Mouse (Mus musculus): ENCODE measurements around the gene Daxx. TPM values are rescaled to one million over a fixed set of nuclear protein-coding genes. Genes with fewer than 3 reads are reported as not detected.
"Not testable (repeated sequence)": the region's sequence is repeated elsewhere in the genome, so short reads cannot be mapped to it uniquely, and the experiment has no call there.

Daxx gene
- polyA plus RNA-seq, 1 experiment from 2014 or later: 64.6 TPM

GRCm38 (mm10) chr17:33940206-33940805, 31.1 kb downstream of the Daxx start, which contains the start of the genes Pfdn6 and Wdr46:
Gene Pfdn6 (minus strand): TSS chr17:33940343.
Gene Wdr46 (plus strand): TSS chr17:33940660.
- peak; percentile 90 for ATAC-seq (ENCODE audit: low FRiP score, low read depth)
- H3K9ac ChIP-seq (replicated peaks): peak within 1 kb of the TSS; percentile 79
- H3K4me1 ChIP-seq: peaks cover 24% of the 10 kb centered on the region
- peaks cover 59% of the 10 kb centered on the region for H3K36me3 ChIP-seq
- H3K4me3 ChIP-seq: peak within 1 kb of the TSS; percentile 91
- no peaks in the 10 kb centered on the region for H3K27me3 ChIP-seq
- 0 out of 2 replicates have a peak within 1 kb of the TSS, but pooled peaks have one; percentile 16 for H3K27ac ChIP-seq (replicated peaks)
- H3K9me3 ChIP-seq: no peaks in the 10 kb centered on the region
- WGBS: under 1% methylated on average over 36 of the region's 36 CpGs
- H3K4me2 ChIP-seq (replicated peaks): peak within 1 kb of the TSS; percentile 99

- H3K4me3 ChIP-seq: peak overlapping the region; percentile 91
- WGBS: 3% methylated on average over 26 of the region's 26 CpGs
- H3K4me1 ChIP-seq: peaks cover 24% of the 10 kb centered on the region
- H3K9me3 ChIP-seq: no peaks in the 10 kb centered on the region
- no peaks in the 10 kb centered on the region for H3K27me3 ChIP-seq
- no peak overlapping the region for H3K27ac ChIP-seq (replicated peaks)
- H3K9ac ChIP-seq (replicated peaks): peak overlapping the region; percentile 79
- peak overlapping the region; percentile 99 for H3K4me2 ChIP-seq (replicated peaks)
- H3K36me3 ChIP-seq: peaks cover 59% of the 10 kb centered on the region
- ATAC-seq (ENCODE audit: low FRiP score, low read depth): peak; percentile 5; the same call in 1 of the 2 replicates
Observed at GRCm38 (mm10) chr17:33940981-33941380, 31.8 kb downstream of the Daxx start.

GRCm38 (mm10) chr17:33941381-33941780, 32.2 kb downstream of the Daxx start:
- Histone ChIP-seq H3K27ac (replicated peaks) (no peak overlapping the region), H3K4me3 (peak overlapping the region; percentile 91), H3K4me2 (replicated peaks) (peak overlapping the region; percentile 99), H3K36me3 (peaks cover 60% of the 10 kb centered on the region), H3K9ac (replicated peaks) (peak overlapping the region; percentile 79), H3K27me3 (no peaks in the 10 kb centered on the region), H3K9me3 (no peaks in the 10 kb centered on the region), H3K4me1 (peaks cover 24% of the 10 kb centered on the region)
- 65% methylated on average over 19 of the region's 19 CpGs for WGBS
- no peak for ATAC-seq (ENCODE audit: low FRiP score, low read depth)

GRCm38 (mm10) chr17:33943454-33943853, 34.2 kb downstream of the Daxx start:
- 93% methylated on average over 15 of the region's 15 CpGs for WGBS
- Histone ChIP-seq H3K4me3 (no peak overlapping the region), H3K9ac (replicated peaks) (no peak overlapping the region), H3K9me3 (no peaks in the 10 kb centered on the region), H3K27ac (replicated peaks) (no peak overlapping the region), H3K36me3 (peaks cover 58% of the 10 kb centered on the region), H3K27me3 (no peaks in the 10 kb centered on the region), H3K4me2 (replicated peaks) (no peak overlapping the region), H3K4me1 (peaks cover 24% of the 10 kb centered on the region)
- ATAC-seq (ENCODE audit: low FRiP score, low read depth): no peak

GRCm38 (mm10) chr17:33947430-33948089, 38.3 kb downstream of the Daxx start:
- Histone ChIP-seq H3K36me3 (peaks cover 77% of the 10 kb centered on the region), H3K9me3 (no peaks in the 10 kb centered on the region), H3K27me3 (no peaks in the 10 kb centered on the region), H3K9ac (replicated peaks) (no peak overlapping the region), H3K27ac (replicated peaks) (no peak overlapping the region), H3K4me2 (replicated peaks) (no peak overlapping the region), H3K4me3 (no peak overlapping the region), H3K4me1 (peaks cover 31% of the 10 kb centered on the region)
- WGBS: 91% methylated on average over 10 of the region's 10 CpGs
- no peak for ATAC-seq (ENCODE audit: low FRiP score, low read depth)

- H3K27me3 ChIP-seq: no peaks in the 10 kb centered on the region
- H3K4me2 ChIP-seq (replicated peaks): no peak overlapping the region
- peaks cover 77% of the 10 kb centered on the region for H3K36me3 ChIP-seq
- H3K9me3 ChIP-seq: no peaks in the 10 kb centered on the region
- H3K27ac ChIP-seq (replicated peaks): no peak overlapping the region
- ATAC-seq (ENCODE audit: low FRiP score, low read depth): no peak
- H3K4me1 ChIP-seq: peaks cover 38% of the 10 kb centered on the region
- no peak overlapping the region for H3K4me3 ChIP-seq
- 87% methylated on average over 22 of the region's 22 CpGs for WGBS
- no peak overlapping the region for H3K9ac ChIP-seq (replicated peaks)
Observed at GRCm38 (mm10) chr17:33948090-33948904, 39.1 kb downstream of the Daxx start.

GRCm38 (mm10) chr17:33948905-33949537, 39.8 kb downstream of the Daxx start:
- H3K4me2 ChIP-seq (replicated peaks): no peak overlapping the region
- 93% methylated on average over 19 of the region's 19 CpGs for WGBS
- H3K9ac ChIP-seq (replicated peaks): no peak overlapping the region
- no peak for ATAC-seq (ENCODE audit: low FRiP score, low read depth)
- peaks cover 75% of the 10 kb centered on the region for H3K36me3 ChIP-seq
- no peaks in the 10 kb centered on the region for H3K27me3 ChIP-seq
- no peak overlapping the region for H3K27ac ChIP-seq (replicated peaks)
- no peak overlapping the region for H3K4me3 ChIP-seq
- H3K4me1 ChIP-seq: peaks cover 46% of the 10 kb centered on the region
- H3K9me3 ChIP-seq: no peaks in the 10 kb centered on the region

GRCm38 (mm10) chr17:33950131-33950625, 41.0 kb downstream of the Daxx start:
- 74% methylated on average over 10 of the region's 10 CpGs for WGBS
- Histone ChIP-seq H3K4me1 (peaks cover 54% of the 10 kb centered on the region), H3K27me3 (no peaks in the 10 kb centered on the region), H3K36me3 (peaks cover 66% of the 10 kb centered on the region), H3K9me3 (no peaks in the 10 kb centered on the region), H3K4me3 (peak overlapping the region; percentile 48), H3K9ac (replicated peaks) (peak overlapping the region; percentile 63), H3K27ac (replicated peaks) (peak overlapping the region; percentile 89; the same call in 1 of the 2 replicates), H3K4me2 (replicated peaks) (peak overlapping the region; percentile 76)
- ATAC-seq (ENCODE audit: low FRiP score, low read depth): no peak

- WGBS: 2% methylated on average over 45 of the region's 45 CpGs
- H3K9ac ChIP-seq (replicated peaks): peak within 1 kb of the TSS; percentile 63
- peak; percentile 67 for ATAC-seq (ENCODE audit: low FRiP score, low read depth)
- H3K4me2 ChIP-seq (replicated peaks): peak within 1 kb of the TSS; percentile 76
- H3K27me3 ChIP-seq: no peaks in the 10 kb centered on the region
- H3K27ac ChIP-seq (replicated peaks): peak within 1 kb of the TSS; percentile 89
- no peaks in the 10 kb centered on the region for H3K9me3 ChIP-seq
- peaks cover 55% of the 10 kb centered on the region for H3K36me3 ChIP-seq
- H3K4me3 ChIP-seq: peak within 1 kb of the TSS; percentile 48
- H3K4me1 ChIP-seq: peaks cover 55% of the 10 kb centered on the region
Observed at GRCm38 (mm10) chr17:33951021-33951946, 42.1 kb downstream of the Daxx start, which contains the start of gene B3galt4. Gene B3galt4 (minus strand): TSS chr17:33951488.

GRCm38 (mm10) chr17:33952015-33952414, 42.8 kb downstream of the Daxx start:
- H3K4me1 ChIP-seq: peaks cover 61% of the 10 kb centered on the region
- H3K27ac ChIP-seq (replicated peaks): peak overlapping the region; percentile 89; the same call in 1 of the 2 replicates
- peak overlapping the region; percentile 76 for H3K4me2 ChIP-seq (replicated peaks)
- H3K4me3 ChIP-seq: peak overlapping the region; percentile 48; the same call in 1 of the 2 replicates
- H3K9me3 ChIP-seq; H3K9ac ChIP-seq (replicated peaks); H3K27me3 ChIP-seq; ATAC-seq (ENCODE audit: low FRiP score, low read depth): not testable (repeated sequence)
- H3K36me3 ChIP-seq: peaks cover 49% of the 10 kb centered on the region
- WGBS: 71% methylated on average over 13 of the region's 13 CpGs

Measured in midbrain, embryonic 12.5 days (tissue).